Mouse (Mus musculus): ENCODE data around the gene Rgl3.

GRCm38 (mm10) chr9:21923036-21923435 is 66.2 kb downstream of the Rgl3 start:
- TF ChIP-seq POLR2A (IDR thresholded peaks at IDR 0.05; ENCODE audit: low read depth, low read length) (no peak), CTCF (IDR thresholded peaks at IDR 0.05; ENCODE audit: extremely low read depth, insufficient read depth, insufficient read length, insufficient replicate concordance) (no peak)

All from spleen, adult 2 months (tissue).